Mouse (Mus musculus) heart, postnatal 25 days (tissue): ENCODE results near the gene Afm. TPM values are rescaled to one million over a fixed set of nuclear protein-coding genes. Genes with fewer than 3 reads are reported as not detected.

Experiments
- DNase-seq: peaks from one replicate; pipeline ENCODE4 v3.0.0; 2022; ENCODE audit warnings: low spot score
- intact Hi-C: fragments of 180-260 bp; cut with DNase I; formaldehyde crosslinking; loops from one replicate; pipeline ENCODE4 v1.15.1; 2025
- total RNA-seq, 2 experiments: library from RNA; stranded (reverse); gene quantifications; 2 replicates each; pipeline ENCODE4 v1.2.3; 2021

Afm gene
- total RNA-seq, result not detected

DNA sequence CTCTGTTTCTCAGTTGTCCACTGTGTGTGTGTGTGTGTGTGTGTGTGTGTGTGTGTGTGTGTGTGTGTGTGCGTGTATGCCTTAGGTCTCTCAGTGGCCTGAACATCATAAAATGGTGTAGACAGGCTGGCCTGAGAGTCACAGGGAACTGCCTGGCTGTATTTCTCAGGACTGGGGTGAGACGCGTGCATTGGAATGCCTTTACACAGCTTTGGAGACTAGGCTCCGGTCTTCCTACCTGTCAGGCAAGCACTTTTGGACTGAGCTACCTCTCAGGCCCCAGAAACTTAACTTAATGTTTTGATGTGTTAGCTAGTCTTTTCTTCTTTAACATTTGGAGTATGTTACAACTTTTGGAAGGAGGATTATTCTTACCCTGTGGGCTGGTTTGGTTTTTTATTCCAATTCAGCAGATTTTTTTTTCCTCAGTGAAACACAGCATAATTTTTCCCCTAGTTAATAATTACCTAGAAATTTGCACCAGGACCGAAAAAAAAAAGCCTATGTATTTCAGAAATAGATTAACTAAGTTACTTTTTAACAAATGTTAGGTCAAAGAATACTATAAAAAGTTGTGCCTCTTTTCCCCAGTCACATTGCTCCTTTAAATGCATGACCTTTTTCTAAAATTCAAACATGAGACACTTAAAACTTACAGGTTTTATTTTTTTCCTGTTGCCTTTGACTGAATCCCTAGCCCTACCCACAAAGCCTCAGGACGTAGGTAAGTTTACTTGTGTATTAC, at the start of gene Afm:
Afm (plus strand) TSS at position 577 of the 745 bp plus-strand sequence.
- no peak for DNase-seq
- intact Hi-C loops, result no loop called here

DNA sequence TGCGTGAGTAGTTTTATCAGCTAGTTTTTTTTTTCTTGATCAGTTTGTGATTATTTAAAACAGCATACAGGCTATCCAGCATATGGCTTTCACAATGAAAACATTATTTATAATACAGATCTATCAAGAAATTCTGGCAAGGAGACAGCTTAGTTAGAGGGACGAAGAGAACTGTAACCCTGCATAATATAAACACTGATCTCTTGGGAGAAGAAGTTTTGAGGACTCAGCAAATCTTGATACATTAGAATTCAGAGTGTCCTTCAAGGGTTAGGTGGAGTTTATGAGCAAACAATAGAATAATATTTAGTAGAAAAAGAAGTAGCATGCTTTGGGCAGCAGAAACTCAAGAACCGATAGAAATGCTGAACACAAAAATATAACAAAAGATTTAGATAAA, 47.9 kb upstream of the Afm start:
- intact Hi-C loops, result no loop called here
- DNase-seq, result no peak

DNA sequence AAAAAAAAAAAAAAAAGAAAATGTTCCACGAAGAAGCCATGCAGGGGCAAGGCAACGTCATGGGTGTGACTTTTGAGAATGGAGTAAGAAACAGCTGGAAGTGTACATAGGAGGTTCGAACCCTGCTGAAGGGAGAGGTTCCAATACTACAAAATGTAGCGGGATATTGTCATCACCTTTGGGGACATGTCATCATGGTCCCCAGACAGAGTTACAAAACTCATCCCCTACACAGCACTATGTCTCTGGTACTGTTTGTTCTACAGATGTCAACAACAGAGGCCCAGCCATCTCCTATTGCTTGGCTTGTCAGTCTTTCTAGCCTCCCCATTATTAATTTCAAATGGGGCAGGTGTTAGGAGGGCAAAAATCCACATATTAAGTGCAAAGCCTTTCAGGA, 44.8 kb upstream of the Afm start:
- intact Hi-C loops, result no loop called here

DNA sequence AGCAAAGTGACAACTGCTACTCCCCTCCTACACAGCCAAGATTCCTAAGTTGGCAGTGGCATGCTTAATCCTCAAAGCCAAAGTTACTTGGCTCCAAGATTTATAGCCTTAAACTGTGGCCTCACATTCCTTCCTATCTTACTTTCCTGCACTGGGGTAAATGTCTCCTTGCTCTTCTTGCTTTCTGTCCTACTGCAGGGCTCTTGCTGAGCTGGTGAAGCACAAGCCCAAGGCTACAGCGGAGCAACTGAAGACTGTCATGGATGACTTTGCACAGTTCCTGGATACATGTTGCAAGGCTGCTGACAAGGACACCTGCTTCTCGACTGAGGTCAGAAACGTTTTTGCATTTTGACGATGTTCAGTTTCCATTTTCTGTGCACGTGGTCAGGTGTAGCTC, 44.4 kb upstream of the Afm start:
- no peak for DNase-seq
- intact Hi-C loops, result no loop called here

More for the DNA sequence above, 44.8 kb upstream of the Afm start:
- no peak for DNase-seq

DNA sequence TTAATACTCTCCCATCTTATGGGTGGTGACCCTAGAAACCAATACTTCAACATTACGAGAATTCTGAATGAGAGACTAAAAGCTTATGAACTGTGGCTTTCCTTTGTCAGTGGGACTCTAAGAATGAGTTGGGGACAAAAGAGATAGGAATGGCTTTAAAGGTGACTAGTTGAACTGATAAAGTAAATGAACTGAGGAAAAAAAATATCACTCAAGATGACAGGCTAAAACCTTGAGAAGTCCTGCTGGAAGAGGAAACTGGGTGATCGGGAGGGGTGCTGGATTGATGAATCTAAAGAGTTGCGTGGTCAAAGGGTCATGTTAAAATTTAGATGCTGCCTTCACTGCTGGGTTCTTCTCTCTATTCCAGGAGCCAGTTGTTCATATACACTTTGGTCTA, 42.0 kb upstream of the Afm start:
- intact Hi-C loops, result no loop called here
- no peak for DNase-seq

DNA sequence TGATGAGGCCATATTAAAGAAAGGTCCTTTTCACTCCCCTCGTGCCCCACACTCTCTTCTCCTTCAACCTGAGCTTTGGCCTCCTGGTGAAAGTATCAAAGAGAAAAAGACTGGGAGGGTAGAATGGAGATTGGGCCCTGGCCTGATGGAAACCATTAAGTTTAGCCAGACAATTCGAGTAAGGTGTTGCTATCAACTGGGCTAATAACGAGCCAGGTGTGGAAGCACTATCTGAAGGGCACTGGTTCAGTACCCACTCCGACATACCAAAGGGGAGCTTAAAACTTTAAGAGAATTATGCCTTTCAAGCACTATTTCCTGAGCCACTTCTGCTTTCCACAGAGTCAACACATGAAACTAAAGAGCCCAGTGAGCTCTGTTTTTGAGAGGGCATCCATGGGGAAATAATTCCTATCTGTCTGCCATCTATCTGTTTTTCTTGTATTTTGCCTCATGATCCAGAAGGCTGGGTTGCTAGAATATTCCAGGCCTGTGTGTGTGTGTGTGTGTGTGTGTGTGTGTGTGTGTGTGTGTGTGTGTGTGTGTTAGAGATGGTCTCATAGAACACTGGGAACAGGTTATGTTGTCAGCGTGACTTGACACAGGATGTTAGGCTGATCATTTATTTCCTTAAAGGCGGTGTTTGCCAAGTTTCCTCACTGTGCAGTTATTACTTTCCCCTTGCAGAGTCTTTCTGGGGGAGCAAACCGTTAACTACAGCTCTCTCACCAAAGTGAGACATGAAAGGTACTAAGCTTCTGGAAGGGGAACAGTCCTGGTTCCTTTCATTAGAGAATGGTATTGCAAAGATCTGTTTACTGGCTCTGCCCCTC, 41.2 kb upstream of the Afm start:
- intact Hi-C loops, result no loop called here
- no peak for DNase-seq

DNA sequence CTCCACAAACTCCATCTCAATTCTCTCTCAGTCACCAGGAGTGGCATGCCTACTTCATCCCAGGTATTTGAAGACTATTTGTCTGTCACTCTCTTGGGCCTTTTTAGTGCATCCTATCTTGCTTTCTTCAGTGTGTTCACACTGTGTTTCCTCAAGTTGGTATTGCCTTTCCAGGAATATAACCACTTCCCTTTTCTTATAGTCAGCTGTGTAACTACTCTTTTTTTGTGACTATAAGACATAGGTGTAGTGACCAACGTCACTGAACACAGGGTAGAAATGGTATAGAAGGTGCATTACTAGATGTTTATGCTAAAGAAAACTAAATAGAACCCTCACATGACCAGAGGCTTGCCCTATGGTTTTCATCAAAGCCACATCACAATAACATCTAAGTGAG, 39.8 kb upstream of the Afm start:
- DNase-seq, result no peak
- intact Hi-C loops, result no loop called here

DNA sequence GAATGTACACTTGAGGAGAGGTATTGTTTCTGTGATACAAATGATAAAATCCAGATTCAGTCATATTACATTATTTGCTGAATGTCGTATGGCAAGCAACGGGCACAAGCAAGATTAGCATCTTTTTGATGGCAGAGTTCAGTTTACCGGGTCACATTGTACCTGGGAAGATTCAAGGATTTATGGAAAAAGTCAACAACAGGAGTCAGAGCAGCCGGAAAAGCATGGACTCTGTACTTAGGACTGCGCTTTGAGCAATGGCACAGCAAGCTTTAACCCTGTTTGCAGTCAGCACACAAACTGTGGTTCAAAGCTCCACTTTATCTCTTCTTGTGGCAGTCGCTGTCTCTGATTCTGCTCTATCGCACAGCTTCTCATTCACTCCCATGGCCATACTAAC, 33.1 kb upstream of the Afm start:
- intact Hi-C loops, result no loop called here
- DNase-seq, result no peak

DNA sequence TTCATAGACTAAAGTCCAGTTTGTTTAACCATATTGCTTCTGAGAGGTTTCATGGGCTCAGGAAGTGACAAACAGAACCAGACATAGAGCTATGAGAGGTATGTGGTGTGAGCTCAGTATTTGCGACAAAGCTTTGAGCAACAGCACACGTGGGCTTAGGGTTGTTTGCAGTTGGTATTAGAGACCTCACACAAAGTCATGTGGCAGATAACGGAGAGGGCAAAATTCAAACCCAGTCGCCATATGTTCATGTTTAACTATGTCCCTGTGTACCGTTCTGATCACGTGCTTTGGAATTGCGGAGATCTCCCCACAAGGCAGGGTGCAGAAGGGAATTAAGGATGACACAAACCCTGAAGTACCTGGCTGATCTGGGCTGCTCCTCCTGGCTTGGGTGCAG, 30.4 kb upstream of the Afm start:
- intact Hi-C loops, result no loop called here
- DNase-seq, result no peak

DNA sequence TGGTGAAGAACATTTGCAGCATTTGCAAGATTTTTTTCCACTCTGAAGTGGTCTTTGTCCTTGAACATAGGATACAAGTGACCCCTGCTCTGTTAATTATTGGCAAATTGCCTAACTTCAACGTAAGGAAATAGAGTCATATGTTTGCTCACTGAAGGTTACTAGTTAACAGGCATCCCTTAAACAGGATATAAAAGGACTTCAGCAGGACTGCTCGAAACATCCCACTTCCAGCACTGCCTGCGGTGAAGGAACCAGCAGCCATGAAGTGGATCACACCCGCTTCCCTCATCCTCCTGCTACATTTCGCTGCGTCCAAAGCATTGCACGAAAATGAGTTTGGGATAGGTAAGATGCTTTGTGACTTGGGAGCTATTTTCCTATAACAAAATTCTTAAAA, 28.2 kb upstream of the Afm start, which contains the start of gene Afp:
Afp (plus strand) TSS at position 220 of the 400 bp plus-strand sequence.
- intact Hi-C loops, result no loop called here

DNA sequence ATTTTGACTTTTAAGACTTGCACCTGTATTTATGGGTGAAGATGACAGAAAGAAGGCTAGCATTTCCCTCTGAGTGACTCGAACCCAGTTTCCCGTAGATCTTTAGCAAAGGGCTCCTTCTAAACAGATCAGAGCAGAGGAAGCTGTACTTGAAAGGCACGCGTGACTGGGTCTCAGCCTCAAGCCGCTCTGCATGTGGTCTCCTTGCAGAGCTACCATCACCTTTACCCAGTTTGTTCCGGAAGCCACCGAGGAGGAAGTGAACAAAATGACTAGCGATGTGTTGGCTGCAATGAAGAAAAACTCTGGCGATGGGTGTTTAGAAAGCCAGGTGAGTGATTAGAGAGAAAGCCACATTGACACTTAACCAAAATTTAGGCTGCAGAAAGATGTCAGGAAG, 26.3 kb upstream of the Afm start:
- DNase-seq, result no peak
- intact Hi-C loops, result no loop called here

More for the DNA sequence above, 28.2 kb upstream of the Afm start, which contains the start of gene Afp:
- no peak for DNase-seq

DNA sequence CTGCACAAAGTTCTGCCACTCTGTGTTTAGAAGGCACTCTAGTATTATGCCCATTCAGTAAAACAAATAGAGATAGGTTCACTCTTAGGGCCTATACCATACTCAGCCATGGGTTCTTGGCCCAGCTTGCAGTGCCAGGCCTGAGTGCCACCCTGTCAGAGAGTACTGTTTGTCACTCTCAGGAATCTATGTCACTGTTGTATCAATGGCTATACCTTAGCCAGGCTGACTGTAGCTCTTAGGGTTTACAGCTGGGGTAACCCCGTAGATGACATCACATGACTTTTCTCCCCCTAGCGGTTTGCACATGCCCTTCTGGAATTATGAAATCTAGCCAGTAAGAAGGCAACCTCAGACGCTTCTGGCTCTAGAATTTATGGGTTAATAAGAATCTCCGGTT, 24.4 kb upstream of the Afm start:
- no peak for DNase-seq
- intact Hi-C loops, result no loop called here

DNA sequence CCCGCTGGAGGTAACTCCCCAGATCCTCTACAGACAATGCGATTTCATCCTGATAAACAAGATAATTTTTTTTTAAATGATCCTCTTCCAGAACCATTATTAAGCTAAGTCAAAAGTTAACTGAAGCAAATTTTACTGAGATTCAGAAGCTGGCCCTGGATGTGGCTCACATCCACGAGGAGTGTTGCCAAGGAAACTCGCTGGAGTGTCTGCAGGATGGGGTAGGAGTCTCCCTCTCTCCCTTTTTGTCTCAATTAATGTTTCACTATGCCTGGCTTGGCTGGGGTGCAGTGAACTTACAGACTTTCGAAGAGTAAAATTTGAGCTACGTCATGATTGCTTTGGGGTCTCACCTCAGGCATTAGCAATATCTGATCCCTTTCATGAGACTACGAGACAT, 19.2 kb upstream of the Afm start:
- intact Hi-C loops, result no loop called here
- no peak for DNase-seq

DNA sequence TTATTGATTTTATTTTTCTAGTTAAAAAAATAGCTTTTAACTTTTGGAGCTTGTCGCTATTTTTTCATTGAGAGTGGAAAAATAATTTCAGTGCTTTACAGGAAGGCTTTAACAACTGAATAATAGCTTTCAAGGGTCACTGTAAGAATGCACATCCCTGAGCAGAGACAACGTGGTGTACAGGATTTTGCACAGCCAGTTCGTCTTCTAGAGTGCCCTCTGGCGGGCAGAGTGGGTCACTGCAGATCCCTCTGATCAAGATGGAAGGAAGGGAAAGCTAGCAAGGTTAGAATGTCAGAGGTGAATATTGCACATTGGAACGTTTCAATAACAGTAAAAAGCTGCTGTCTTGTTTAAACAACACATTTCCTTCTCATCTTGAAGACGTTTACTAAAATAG, 18.0 kb upstream of the Afm start:
- intact Hi-C loops, result loop anchor here (1.0 kb wide), 1 partner anchor 297 kb away; no protein-coding TSS in a partner anchor
- DNase-seq, result peak; percentile 2

DNA sequence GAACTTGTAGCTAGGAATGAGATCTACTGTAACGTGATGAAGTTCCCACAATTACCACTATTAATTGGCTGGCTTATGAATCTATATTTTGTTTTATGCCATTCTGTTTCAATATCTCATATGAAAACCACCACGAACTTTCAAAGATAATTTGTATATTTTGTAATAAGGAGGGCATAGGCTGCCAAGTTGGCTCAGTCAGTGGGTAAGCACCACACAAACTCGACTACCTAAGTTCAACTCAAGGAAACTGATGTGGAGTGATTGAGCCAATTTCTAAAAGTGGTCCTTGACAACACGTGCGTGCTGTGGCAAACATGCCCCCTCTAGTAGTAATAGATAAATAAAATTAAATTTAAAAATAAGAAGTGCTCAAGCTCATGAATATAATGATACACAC, 17.0 kb upstream of the Afm start:
- intact Hi-C loops, result no loop called here

DNA sequence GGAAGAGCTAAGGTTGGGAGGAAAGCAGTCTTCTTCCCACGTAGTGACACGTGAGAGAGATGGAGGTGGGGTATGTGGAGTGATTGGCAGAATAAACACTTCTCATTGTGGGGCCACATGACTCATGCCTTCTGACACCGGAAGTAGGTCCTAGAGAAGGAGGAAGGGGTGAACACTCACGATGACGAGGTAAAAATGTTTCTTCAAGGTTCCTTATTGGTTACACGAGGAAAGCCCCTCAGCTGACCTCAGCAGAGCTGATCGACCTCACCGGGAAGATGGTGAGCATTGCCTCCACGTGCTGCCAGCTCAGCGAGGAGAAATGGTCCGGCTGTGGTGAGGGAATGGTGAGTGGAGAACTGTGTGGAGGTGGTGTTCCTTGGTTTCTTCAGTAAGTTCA, 14.0 kb upstream of the Afm start:
- DNase-seq, result no peak
- intact Hi-C loops, result no loop called here

More for the DNA sequence above, 17.0 kb upstream of the Afm start:
- no peak for DNase-seq

DNA sequence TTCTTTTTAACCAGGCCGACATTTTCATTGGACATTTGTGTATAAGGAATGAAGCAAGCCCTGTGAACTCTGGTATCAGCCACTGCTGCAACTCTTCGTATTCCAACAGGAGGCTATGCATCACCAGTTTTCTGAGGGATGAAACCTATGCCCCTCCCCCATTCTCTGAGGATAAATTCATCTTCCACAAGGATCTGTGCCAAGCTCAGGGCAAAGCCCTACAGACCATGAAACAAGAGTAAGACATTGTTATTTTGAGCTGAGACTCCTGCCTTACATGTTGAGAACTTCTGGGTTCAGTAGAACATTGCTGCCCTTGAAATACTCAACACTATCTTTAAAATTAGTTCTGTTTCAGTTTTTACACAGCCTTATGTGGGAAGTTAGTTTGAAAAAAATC, 12.2 kb upstream of the Afm start:
- no peak for DNase-seq
- intact Hi-C loops, result no loop called here

DNA sequence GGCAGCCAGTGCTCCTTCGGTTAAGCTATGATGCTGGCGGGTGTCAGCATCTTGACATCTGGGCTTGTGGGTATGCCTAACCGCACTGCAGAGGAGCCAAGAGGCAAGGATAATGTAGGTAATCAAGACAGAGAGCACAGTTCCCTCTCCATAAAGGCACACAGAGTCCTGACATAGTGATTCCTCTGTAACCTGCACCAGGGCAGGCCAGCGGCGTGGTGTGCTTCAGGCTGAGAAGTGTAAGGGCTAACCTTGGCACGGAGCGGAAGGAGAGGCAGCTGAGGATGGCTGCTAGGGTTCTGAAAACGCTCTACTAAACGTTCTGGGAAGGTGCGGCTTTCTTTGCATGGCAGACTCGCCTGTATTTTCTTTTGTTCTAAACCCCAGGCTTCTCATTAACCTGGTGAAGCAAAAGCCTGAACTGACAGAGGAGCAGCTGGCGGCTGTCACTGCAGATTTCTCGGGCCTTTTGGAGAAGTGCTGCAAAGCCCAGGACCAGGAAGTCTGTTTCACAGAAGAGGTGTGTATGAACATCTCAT, 11.3 kb upstream of the Afm start:
- intact Hi-C loops, result no loop called here

DNA sequence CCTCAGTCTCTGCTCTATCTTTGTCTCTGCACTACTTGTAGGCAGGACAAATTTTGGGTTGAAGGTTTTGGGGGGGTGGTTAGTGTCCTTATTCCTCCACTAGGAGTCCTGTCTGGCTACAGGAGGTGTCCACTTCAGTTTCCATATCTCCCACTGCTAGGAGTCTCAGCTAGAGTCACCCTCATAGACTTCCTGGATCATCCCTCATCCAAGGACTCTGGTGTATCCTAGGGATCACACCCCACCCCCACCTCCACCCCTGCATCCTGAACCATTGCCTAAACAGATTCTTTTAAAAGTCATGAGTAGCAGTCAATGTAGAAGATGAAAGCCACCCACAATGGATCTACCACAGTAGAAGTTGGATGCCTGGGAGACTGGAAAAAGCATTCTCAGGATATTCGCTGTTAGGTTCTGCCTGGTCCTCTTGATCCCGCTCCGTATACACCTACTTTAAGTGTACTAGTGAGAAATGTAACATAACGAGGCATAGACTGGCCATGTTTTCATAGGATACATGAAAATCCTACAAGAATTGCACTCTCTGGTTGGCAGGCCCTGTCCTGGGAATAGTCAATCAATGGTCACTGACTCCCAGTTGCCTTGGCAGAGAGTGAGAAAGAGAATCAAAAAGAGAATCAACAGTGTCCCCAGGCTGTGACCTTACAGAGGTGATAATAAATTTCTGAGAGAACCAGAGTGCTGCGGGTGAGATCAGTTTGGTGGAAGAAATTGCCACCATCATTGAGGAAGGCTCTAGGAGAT, 8.7 kb upstream of the Afm start:
- DNase-seq, result no peak
- intact Hi-C loops, result no loop called here

More for the DNA sequence above, 11.3 kb upstream of the Afm start:
- no peak for DNase-seq

DNA sequence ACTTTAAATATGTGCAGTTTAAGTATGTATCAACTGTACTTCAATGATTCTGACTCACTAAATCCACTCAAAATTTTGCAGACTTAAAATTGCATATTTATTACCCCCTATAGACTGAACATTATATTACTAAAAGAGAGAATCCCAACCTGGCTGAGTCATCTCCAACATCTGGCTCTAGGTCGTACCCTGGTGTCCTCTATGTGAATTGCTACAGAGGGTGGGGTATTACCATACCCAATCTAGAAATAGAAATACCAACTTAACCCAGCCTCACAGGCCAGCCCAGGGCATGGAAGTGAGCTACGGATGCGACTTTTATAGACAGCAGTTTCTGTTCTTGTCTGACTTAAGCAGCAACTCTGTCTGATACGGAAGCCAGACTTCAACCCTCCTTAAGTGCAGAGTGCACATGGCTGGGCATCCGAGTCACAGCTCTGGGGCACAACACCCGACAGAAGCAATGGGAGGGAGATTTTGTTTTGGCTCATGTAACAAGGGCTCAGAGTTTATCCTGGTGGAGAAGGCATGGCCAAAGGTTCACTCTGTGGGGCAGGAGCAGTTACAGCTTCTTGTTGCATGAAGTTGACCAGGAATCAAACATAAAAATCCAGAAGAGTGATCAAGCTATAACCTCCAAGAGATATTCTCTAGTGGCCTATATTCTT, 6.3 kb upstream of the Afm start:
- intact Hi-C loops, result no loop called here

More for the DNA sequence above, 6.3 kb upstream of the Afm start:
- DNase-seq, result no peak
